Comparison of ENCODE assay signal across 27 mouse cellular contexts in genomic region chr10:98972912-98973605, GRCm38 (mm10). TPM values are rescaled to one million over a fixed set of nuclear protein-coding genes. Genes with fewer than 3 reads are reported as not detected.
DNase-seq lines count a peak whose midpoint lies in the region; ATAC-seq lines count a peak whose summit lies in the region.
"Had no signal": no experiment of that assay in that cellular context is flagged by ENCODE, and none has a peak within 500 bp of the region (broad histone marks: within the 10 kb centered on the region; RNA-seq: fewer than 3 reads in every experiment).

No protein-coding gene starts in this region.

- no peak for ATAC-seq in limb, embryonic 13.5 days (ENCODE audit: low FRiP score, low read depth)
- ATAC-seq in intestine, embryonic 14.5 days (replicated peaks; ENCODE audit: low FRiP score, low TSS enrichment, low read depth) = 0 out of 2 replicates have a peak, but pooled peaks have one; percentile 45
- ATAC-seq in stomach, embryonic 16.5 days (ENCODE audit: insufficient read depth, low FRiP score) = peak; percentile 74; the same call in 1 of the 2 replicates
- ATAC-seq: forebrain, postnatal 0 days; hindbrain, embryonic 16.5 days had no signal

- peak overlapping the region; percentile 9; the same call in 1 of the 2 replicates for H3K4me2 ChIP-seq in limb, embryonic 13.5 days (replicated peaks)
- H3K4me2 ChIP-seq in intestine, embryonic 14.5 days (ENCODE audit: low read length) = no peak overlapping the region
- H3K4me2 ChIP-seq in stomach, embryonic 16.5 days (ENCODE audit: low read depth, low read length) = no peak overlapping the region
- H3K4me2 ChIP-seq: embryonic facial prominence, embryonic 15.5 days; forebrain, embryonic 12.5 days; heart, embryonic 12.5 days; liver, embryonic 15.5 days; lung, embryonic 14.5 days; midbrain, embryonic 12.5 days; neural tube, embryonic 13.5 days had no signal

- H3K4me1 ChIP-seq in limb, embryonic 13.5 days = peaks cover 27% of the 10 kb centered on the region
- peaks cover 14% of the 10 kb centered on the region for H3K4me1 ChIP-seq in limb, embryonic 10.5 days
- H3K4me1 ChIP-seq in intestine, embryonic 14.5 days (replicated peaks; ENCODE audit: control insufficient read depth, insufficient read depth, low read length) = peaks cover 15% of the 10 kb centered on the region
- peaks cover 12% of the 10 kb centered on the region for H3K4me1 ChIP-seq in stomach, embryonic 16.5 days (ENCODE audit: control insufficient read depth, insufficient read depth, low read length)
- H3K4me1 ChIP-seq: liver, embryonic 15.5 days had no signal

- intact Hi-C loops in heart, postnatal 10 days (cut with DNase I) = no loop called here

- no peaks in the 10 kb centered on the region for H3K9me3 ChIP-seq in limb, embryonic 13.5 days
- no peaks in the 10 kb centered on the region for H3K9me3 ChIP-seq in limb, embryonic 10.5 days (replicated peaks)
- no peaks in the 10 kb centered on the region for H3K9me3 ChIP-seq in intestine, embryonic 14.5 days (ENCODE audit: control insufficient read depth, low read length)
- H3K9me3 ChIP-seq in stomach, embryonic 16.5 days (replicated peaks; ENCODE audit: control insufficient read depth, low read length) = no peaks in the 10 kb centered on the region
- H3K9me3 ChIP-seq: embryonic facial prominence, embryonic 15.5 days; forebrain, embryonic 12.5 days; heart, embryonic 12.5 days; liver, embryonic 15.5 days; midbrain, embryonic 12.5 days; neural tube, embryonic 13.5 days had no signal

- peak; percentile 56 for DNase-seq in heart, adult 11 months
- no peak for DNase-seq in heart, postnatal 10 days
- no peak for DNase-seq in limb, embryonic 10.5 days (ENCODE audit: low spot score)
- no peak for DNase-seq in intestine, embryonic 14.5 days (ENCODE audit: low spot score)
- no peak for DNase-seq in layer of hippocampus, adult 9-11 months
- no peak for DNase-seq in layer of hippocampus, adult 18-20 months (ENCODE audit: low spot score in 2 of 2)
- DNase-seq: adrenal gland, postnatal 25 days; cerebellum, adult 11-12 months; cerebellum, adult 9-11 months; embryo, embryonic 11 days; forebrain, postnatal 0 days; gastrocnemius, postnatal 25 days; kidney, adult 11 months; kidney, postnatal 10 days; lung, embryonic 14.5 days; lung, postnatal 36 days; thymus, postnatal 14 days had no signal

- no peak overlapping the region for H3K9ac ChIP-seq in limb, embryonic 13.5 days
- H3K9ac ChIP-seq in intestine, embryonic 14.5 days (ENCODE audit: low read length) = no peak overlapping the region
- no peak overlapping the region for H3K9ac ChIP-seq in stomach, embryonic 16.5 days (ENCODE audit: low read length)
- H3K9ac ChIP-seq: embryonic facial prominence, embryonic 15.5 days; forebrain, embryonic 12.5 days; forebrain, postnatal 0 days; heart, embryonic 12.5 days; liver, embryonic 15.5 days; lung, embryonic 14.5 days; midbrain, embryonic 12.5 days; neural tube, embryonic 13.5 days had no signal

- WGBS in limb, embryonic 13.5 days = 67% methylated on average over 18 of the region's 18 CpGs
- WGBS in limb, embryonic 10.5 days = 90% methylated on average over 18 of the region's 18 CpGs
- WGBS in intestine, embryonic 14.5 days = 84% methylated on average over 18 of the region's 18 CpGs
- 76% methylated on average over 18 of the region's 18 CpGs for WGBS in stomach, embryonic 16.5 days

- peaks cover 8% of the 10 kb centered on the region for H3K36me3 ChIP-seq in limb, embryonic 13.5 days
- H3K36me3 ChIP-seq in limb, embryonic 10.5 days = peaks cover 30% of the 10 kb centered on the region
- peaks cover 21% of the 10 kb centered on the region for H3K36me3 ChIP-seq in intestine, embryonic 14.5 days (ENCODE audit: control insufficient read depth, insufficient read depth, low read length)
- no peaks in the 10 kb centered on the region; the same call in 1 of the 2 replicates for H3K36me3 ChIP-seq in stomach, embryonic 16.5 days (ENCODE audit: control insufficient read depth, insufficient read depth, low read length)

- H3K4me3 ChIP-seq in limb, embryonic 13.5 days = no peak overlapping the region
- H3K4me3 ChIP-seq in limb, embryonic 10.5 days = no peak overlapping the region
- no peak overlapping the region for H3K4me3 ChIP-seq in intestine, embryonic 14.5 days (ENCODE audit: low read depth, low read length)
- H3K4me3 ChIP-seq in stomach, embryonic 16.5 days (replicated peaks; ENCODE audit: low read length) = no peak overlapping the region
- H3K4me3 ChIP-seq: embryonic facial prominence, embryonic 15.5 days; forebrain, embryonic 12.5 days; heart, adult 2 months; heart, embryonic 12.5 days; liver, embryonic 15.5 days; midbrain, embryonic 12.5 days; neural tube, embryonic 13.5 days had no signal

- no peaks in the 10 kb centered on the region for H3K27me3 ChIP-seq in limb, embryonic 13.5 days
- no peaks in the 10 kb centered on the region for H3K27me3 ChIP-seq in limb, embryonic 10.5 days (ENCODE audit: low read depth, poor library complexity, severe bottlenecking)
- no peaks in the 10 kb centered on the region for H3K27me3 ChIP-seq in intestine, embryonic 14.5 days (replicated peaks; ENCODE audit: control insufficient read depth, insufficient read depth, low read length)
- H3K27me3 ChIP-seq in stomach, embryonic 16.5 days (ENCODE audit: control insufficient read depth, insufficient read depth, low read length) = no peaks in the 10 kb centered on the region
- H3K27me3 ChIP-seq: embryonic facial prominence, embryonic 15.5 days; forebrain, embryonic 12.5 days; heart, embryonic 12.5 days; liver, embryonic 15.5 days; midbrain, embryonic 12.5 days; neural tube, embryonic 13.5 days had no signal

- H3K27ac ChIP-seq in limb, embryonic 13.5 days = no peak overlapping the region
- no peak overlapping the region for H3K27ac ChIP-seq in limb, embryonic 10.5 days
- H3K27ac ChIP-seq in intestine, embryonic 14.5 days (ENCODE audit: low read depth) = no peak overlapping the region
- no peak overlapping the region for H3K27ac ChIP-seq in stomach, embryonic 16.5 days (ENCODE audit: low read length)
- H3K27ac ChIP-seq: embryonic facial prominence, embryonic 15.5 days; forebrain, embryonic 12.5 days; heart, adult 2 months; liver, embryonic 15.5 days; midbrain, embryonic 12.5 days; neural tube, embryonic 13.5 days had no signal

RNA-seq across cellular contexts. Expression of gene Atp2b1, which starts 58.9 kb away (rescaled TPM):
- total RNA-seq in heart, postnatal 10 days (2021) = 10 to 100 TPM; 73.3 to 76.6 TPM
- polyA plus RNA-seq in limb, embryonic 13.5 days (2015; fragmentation: Nextera tagmentation; extraction: Ambion mirVana) = 152 and 155 TPM in 2 replicates
- 105 and 110 TPM in 2 replicates for polyA plus RNA-seq in limb, embryonic 10.5 days (2016; fragmentation: Nextera tagmentation; extraction: Ambion mirVana)
- 171 and 173 TPM in 2 replicates for polyA plus RNA-seq in intestine, embryonic 14.5 days (2014; fragmentation: Nextera tagmentation; extraction: Ambion mirVana)
- 119 and 122 TPM in 2 replicates for polyA plus RNA-seq in stomach, embryonic 16.5 days (2015; fragmentation: Nextera tagmentation; extraction: Ambion mirVana)
- 1,000 to 10,000 TPM in 1 of 2 experiments, 100 to 1,000 TPM in 1; 905 to 1,057 TPM for total RNA-seq in layer of hippocampus, adult 18-20 months (2021)
